Mouse (Mus musculus): ENCODE results near the gene Dusp7. TPM values are rescaled to one million over a fixed set of nuclear protein-coding genes. Genes with fewer than 3 reads are reported as not detected.

The Dusp7 gene
- polyA plus RNA-seq, 1 experiment, result 8.9 TPM

- no peaks in the 10 kb centered on the region for H3K36me3 ChIP-seq (ENCODE audit: control insufficient read depth, insufficient read depth)
- no peaks in the 10 kb centered on the region for H3K79me2 ChIP-seq (ENCODE audit: control insufficient read depth, insufficient read depth)
- no peak overlapping the region for H3K4me3 ChIP-seq
- TF ChIP-seq POLR2AphosphoS2 (IDR thresholded peaks at IDR 0.05; ENCODE audit: insufficient read length, low read depth) (no peak), CEBPB (IDR thresholded peaks at IDR 0.05; ENCODE audit: insufficient read depth, poor library complexity, severe bottlenecking) (no peak), MYOD1 (IDR thresholded peaks at IDR 0.05; ENCODE audit: control insufficient read depth in 1 of 3, insufficient read length in 2 of 3, low read depth in 2 of 3) (no peak), E2F4 (IDR thresholded peaks at IDR 0.05; ENCODE audit: insufficient read depth) (no peak), MAX (IDR thresholded peaks at IDR 0.05; ENCODE audit: low read depth) (no peak)
- H3ac ChIP-seq (ENCODE audit: control insufficient read depth, insufficient read length), result no peak overlapping the region
- no peak overlapping the region for H3K4me2 ChIP-seq (ENCODE audit: low read depth)
- no peaks in the 10 kb centered on the region for H3K27me3 ChIP-seq (ENCODE audit: control insufficient read depth, insufficient read depth, insufficient read length)
These were observed 52.2 kb downstream of the Dusp7 start for GRCm38 (mm10) chr9:106420608-106421007.

- Histone ChIP-seq H3K36me3 (ENCODE audit: control insufficient read depth, insufficient read depth) (no peaks in the 10 kb centered on the region), H3K27me3 (ENCODE audit: control insufficient read depth, insufficient read depth, insufficient read length) (no peaks in the 10 kb centered on the region), H3K4me2 (ENCODE audit: low read depth) (no peak overlapping the region), H3K79me2 (ENCODE audit: control insufficient read depth, insufficient read depth) (no peaks in the 10 kb centered on the region), H3ac (ENCODE audit: control insufficient read depth, insufficient read length) (no peak overlapping the region), H3K4me3 (no peak overlapping the region)
- TF ChIP-seq POLR2AphosphoS2 (IDR thresholded peaks at IDR 0.05; ENCODE audit: insufficient read length, low read depth), result no peak
These were observed 52.8 kb downstream of the Dusp7 start for GRCm38 (mm10) chr9:106421033-106421864.

GRCm38 (mm10) chr9:106421865-106422160 is 53.4 kb downstream of the Dusp7 start:
- H3K36me3 ChIP-seq (ENCODE audit: control insufficient read depth, insufficient read depth), result no peaks in the 10 kb centered on the region

More at GRCm38 (mm10) chr9:106421865-106422160, 53.4 kb downstream of the Dusp7 start:
- Histone ChIP-seq H3K27me3 (ENCODE audit: control insufficient read depth, insufficient read depth, insufficient read length) (no peaks in the 10 kb centered on the region), H3K79me2 (ENCODE audit: control insufficient read depth, insufficient read depth) (no peaks in the 10 kb centered on the region), H3ac (ENCODE audit: control insufficient read depth, insufficient read length) (no peak overlapping the region), H3K4me2 (ENCODE audit: low read depth) (no peak overlapping the region), H3K4me3 (no peak overlapping the region)
- TF ChIP-seq MYOG (IDR thresholded peaks at IDR 0.05; ENCODE audit: control insufficient read depth in 1 of 3, insufficient read depth in 1 of 3, insufficient read length in 2 of 3, low read depth in 2 of 3) (no peak), SRF (IDR thresholded peaks at IDR 0.05; ENCODE audit: control insufficient read depth, insufficient read length, low read depth) (no peak), TCF3 (IDR thresholded peaks at IDR 0.05; ENCODE audit: insufficient read length, low read depth) (no peak), MAX (IDR thresholded peaks at IDR 0.05; ENCODE audit: low read depth) (no peak), TCF12 (IDR thresholded peaks at IDR 0.05; ENCODE audit: insufficient read depth, poor library complexity, severe bottlenecking) (no peak), CEBPB (IDR thresholded peaks at IDR 0.05; ENCODE audit: insufficient read depth, poor library complexity, severe bottlenecking) (no peak), USF1 (IDR thresholded peaks at IDR 0.05; ENCODE audit: low read depth) (no peak), POLR2AphosphoS2 (IDR thresholded peaks at IDR 0.05; ENCODE audit: insufficient read length, low read depth) (no peak)

Other genes with a start within 250 kb of the Dusp7 start
- 1.1 TPM for gene Glyctk, start 210.5 kb upstream of the Dusp7 start, polyA plus RNA-seq (2012; fragmentation: generic; extraction: Trizol)
- 29.5 TPM for gene Wdr82, start 197.7 kb upstream of the Dusp7 start, polyA plus RNA-seq (2012; fragmentation: generic; extraction: Trizol)
- 20.2 TPM for gene Ppm1m, start 168.9 kb upstream of the Dusp7 start, polyA plus RNA-seq (2012; fragmentation: generic; extraction: Trizol)
- gene Twf2, start 165.5 kb upstream of the Dusp7 start, polyA plus RNA-seq (2012; fragmentation: generic; extraction: Trizol), result 103 TPM
- gene Tlr9, start 146.0 kb upstream of the Dusp7 start, polyA plus RNA-seq (2012; fragmentation: generic; extraction: Trizol), result not detected
- 98.1 TPM for gene Alas1, start 120.0 kb upstream of the Dusp7 start, polyA plus RNA-seq (2012; fragmentation: generic; extraction: Trizol)
- 7.6 TPM for gene Poc1a, start 87.6 kb upstream of the Dusp7 start, polyA plus RNA-seq (2012; fragmentation: generic; extraction: Trizol)
- 45.1 TPM for gene Rpl29, start 60.8 kb downstream of the Dusp7 start, polyA plus RNA-seq (2012; fragmentation: generic; extraction: Trizol)
- gene Acy1, start 69.7 kb downstream of the Dusp7 start, polyA plus RNA-seq (2012; fragmentation: generic; extraction: Trizol), result 18.1 TPM
- 4.2 TPM for gene Abhd14b, start 78.8 kb downstream of the Dusp7 start, polyA plus RNA-seq (2012; fragmentation: generic; extraction: Trizol)
- gene Abhd14a, start 79.0 kb downstream of the Dusp7 start, polyA plus RNA-seq (2012; fragmentation: generic; extraction: Trizol), result 19.2 TPM
- gene Pcbp4, start 84.7 kb downstream of the Dusp7 start, polyA plus RNA-seq (2012; fragmentation: generic; extraction: Trizol), result 274 TPM
- gene Gpr62, start 97.3 kb downstream of the Dusp7 start, polyA plus RNA-seq (2012; fragmentation: generic; extraction: Trizol), result 0.46 TPM
- gene Rrp9, start 107.3 kb downstream of the Dusp7 start, polyA plus RNA-seq (2012; fragmentation: generic; extraction: Trizol), result 69.4 TPM
- gene Parp3, start 108.3 kb downstream of the Dusp7 start, polyA plus RNA-seq (2012; fragmentation: generic; extraction: Trizol), result 66.1 TPM
- gene Iqcf1, start 131.3 kb downstream of the Dusp7 start, polyA plus RNA-seq (2012; fragmentation: generic; extraction: Trizol), result not detected
- 0.12 TPM for gene Iqcf5, start 145.9 kb downstream of the Dusp7 start, polyA plus RNA-seq (2012; fragmentation: generic; extraction: Trizol)
- gene Iqcf3, start 193.0 kb downstream of the Dusp7 start, polyA plus RNA-seq (2012; fragmentation: generic; extraction: Trizol), result not detected
- not detected for gene Iqcf4, start 202.4 kb downstream of the Dusp7 start, polyA plus RNA-seq (2012; fragmentation: generic; extraction: Trizol)

All from myocyte (in vitro differentiated cells).